Mouse (Mus musculus): Measurements from ENCODE around the gene Cyb5r4. TPM values are rescaled to one million over a fixed set of nuclear protein-coding genes. Genes with fewer than 3 reads are reported as not detected.

Gene Cyb5r4
- total and polyA plus RNA-seq, 3 experiments: 37.5 to 121 (median 80.6) TPM

DNA sequence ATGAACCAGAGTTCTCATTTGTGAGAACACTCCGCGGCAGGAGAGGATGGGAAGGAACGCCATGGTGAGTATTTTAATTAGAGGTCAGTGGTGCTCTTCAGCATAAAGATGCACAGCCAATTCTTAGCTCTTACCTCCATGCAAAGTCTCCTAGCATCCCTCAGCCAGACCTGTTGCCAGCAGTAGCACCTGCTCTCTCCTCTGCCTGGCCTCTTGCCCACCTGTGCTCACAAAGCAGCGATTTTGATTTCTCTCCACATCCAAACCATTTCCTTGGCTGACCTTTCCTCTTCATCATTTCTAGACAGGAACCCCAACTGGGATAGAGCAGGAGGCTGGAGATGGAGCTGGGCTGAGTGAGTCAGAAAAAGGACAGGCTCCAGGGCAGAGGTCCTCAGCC is 65.2 kb downstream of the Cyb5r4 start:
- dilution Hi-C loops (cut with MboI; ENCODE audit: extremely low pct_ligation_motif_present, extremely low pct_unique_long_range_greater_than_20kb, low sequenced_read_pairs): no loop called here
- no peak for DNase-seq (ENCODE audit: extremely low read depth)
- Histone ChIP-seq H3K4me1 (ENCODE audit: control insufficient read depth in 1 of 2, insufficient read depth in 2 of 2) (peaks cover 7 to 23% of the 10 kb centered on the region in 2 experiments; a peak in 3 of 4 replicates), H3K27me3 (replicated peaks) (no peaks in the 10 kb centered on the region), H3K36me3 (replicated peaks in 1 of 2; ENCODE audit: control insufficient read depth in 1 of 2, insufficient read depth in 1 of 2, low read length in 1 of 2) (no peaks in the 10 kb centered on the region), H3K79me2 (replicated peaks; ENCODE audit: control insufficient read depth, extremely low read depth, insufficient read depth, poor library complexity, severe bottlenecking) (no peaks in the 10 kb centered on the region), H3K9ac (ENCODE audit: insufficient read depth, low read depth) (no peak overlapping the region), H3K4me2 (ENCODE audit: insufficient read depth, low read depth, poor library complexity, severe bottlenecking) (no peak overlapping the region), H3K4me3 (replicated peaks in 1 of 3; ENCODE audit: low read depth in 2 of 3, low read length in 2 of 3, poor library complexity in 1 of 3) (no peak overlapping the region), H3K27ac (ENCODE audit: insufficient read depth, low read depth) (no peak overlapping the region), H3K9me3 (replicated peaks; ENCODE audit: low read length) (no peaks in the 10 kb centered on the region)
- in situ Hi-C loops (cut with MboI; ENCODE audit: low pct_ligation_motif_present, low pct_unique_long_range_greater_than_20kb, low sequenced_read_pairs): no loop called here
- TF ChIP-seq IRF4 (IDR thresholded peaks at IDR 0.05; ENCODE audit: low read depth, low read length) (no peak), TCF12 (IDR thresholded peaks at IDR 0.05; ENCODE audit: low read depth, low read length) (no peak), SIN3A (IDR thresholded peaks at IDR 0.05; ENCODE audit: low read length) (no peak), ELF1 (IDR thresholded peaks at IDR 0.05; ENCODE audit: low read depth, low read length) (no peak), PAX5 (IDR thresholded peaks at IDR 0.05; ENCODE audit: low read length) (no peak), RCOR1 (conservative IDR thresholded peaks at IDR 0.05; ENCODE audit: low read depth, low read length) (no peak), MAFK (IDR thresholded peaks at IDR 0.05; ENCODE audit: insufficient replicate concordance, low read length) (no peak), MEF2A (IDR thresholded peaks at IDR 0.05; ENCODE audit: borderline replicate concordance, low read depth, low read length) (no peak), HCFC1 (IDR thresholded peaks at IDR 0.05; ENCODE audit: low read depth, low read length) (no peak), CTCF (conservative IDR thresholded peaks at IDR 0.05 in 1 of 2, IDR thresholded peaks at IDR 0.05 in 1 of 2; ENCODE audit: low read depth in 2 of 2, low read length in 2 of 2) (no peak), CHD2 (IDR thresholded peaks at IDR 0.05; ENCODE audit: low read length) (no peak), MAZ (IDR thresholded peaks at IDR 0.05; ENCODE audit: low read depth, low read length) (no peak), ZMIZ1 (IDR thresholded peaks at IDR 0.05; ENCODE audit: low read depth, low read length) (no peak)

DNA sequence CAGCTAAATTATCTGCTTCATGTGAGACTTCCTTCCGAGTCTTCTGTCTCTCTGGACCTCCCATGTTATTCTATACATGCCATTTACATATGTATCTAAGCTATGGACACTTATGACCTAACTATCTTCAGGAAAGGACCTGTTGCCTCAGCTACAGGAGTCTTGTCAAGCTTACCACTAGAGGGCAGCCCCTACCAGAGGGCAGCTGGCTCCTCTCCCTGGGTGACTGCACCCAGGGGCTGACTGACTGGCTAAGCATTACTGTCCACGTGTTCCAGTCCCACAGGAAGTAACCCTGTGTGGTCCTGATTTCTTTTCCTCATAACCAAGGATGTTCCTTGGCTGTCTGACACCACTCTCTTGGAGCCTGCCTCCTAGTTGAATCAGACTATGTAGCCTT is 76.2 kb downstream of the Cyb5r4 start:
- Histone ChIP-seq H3K27me3 (replicated peaks) (no peaks in the 10 kb centered on the region), H3K79me2 (replicated peaks; ENCODE audit: control insufficient read depth, extremely low read depth, insufficient read depth, poor library complexity, severe bottlenecking) (no peaks in the 10 kb centered on the region), H3K4me3 (replicated peaks in 1 of 3; ENCODE audit: low read depth in 2 of 3, low read length in 2 of 3, poor library complexity in 1 of 3) (no peak overlapping the region), H3K4me2 (ENCODE audit: insufficient read depth, low read depth, poor library complexity, severe bottlenecking) (no peak overlapping the region), H3K27ac (ENCODE audit: insufficient read depth, low read depth) (no peak overlapping the region), H3K36me3 (replicated peaks in 1 of 2; ENCODE audit: control insufficient read depth in 1 of 2, insufficient read depth in 1 of 2, low read length in 1 of 2) (no peaks in the 10 kb centered on the region), H3K4me1 (ENCODE audit: control insufficient read depth in 1 of 2, insufficient read depth in 2 of 2) (no peaks in the 10 kb centered on the region), H3K9ac (ENCODE audit: insufficient read depth, low read depth) (no peak overlapping the region), H3K9me3 (replicated peaks; ENCODE audit: low read length) (no peaks in the 10 kb centered on the region)
- in situ Hi-C loops (cut with MboI; ENCODE audit: low pct_ligation_motif_present, low pct_unique_long_range_greater_than_20kb, low sequenced_read_pairs) (no loop called here), dilution Hi-C loops (cut with MboI; ENCODE audit: extremely low pct_ligation_motif_present, extremely low pct_unique_long_range_greater_than_20kb, low sequenced_read_pairs) (no loop called here)
- TF ChIP-seq EP300 (IDR thresholded peaks at IDR 0.05; ENCODE audit: low read length): no peak
- peak; percentile 71 for TF ChIP-seq RAD21 (IDR thresholded peaks at IDR 0.05; ENCODE audit: low read depth, low read length)
- TF ChIP-seq MXI1 (IDR thresholded peaks at IDR 0.05; ENCODE audit: low read depth, low read length): no peak
- no peak for TF ChIP-seq TCF12 (IDR thresholded peaks at IDR 0.05; ENCODE audit: low read depth, low read length)
- peak; percentile 44 to 70; a peak in 3 of 4 replicates for TF ChIP-seq CTCF (conservative IDR thresholded peaks at IDR 0.05 in 1 of 2, IDR thresholded peaks at IDR 0.05 in 1 of 2; ENCODE audit: low read depth in 2 of 2, low read length in 2 of 2)
- no peak for TF ChIP-seq POLR2AphosphoS2 (IDR thresholded peaks at IDR 0.05; ENCODE audit: low read depth, low read length)
- no peak for TF ChIP-seq JUN (IDR thresholded peaks at IDR 0.05; ENCODE audit: insufficient read depth, low read depth, low read length)
- peak; percentile 58 for TF ChIP-seq SMC3 (IDR thresholded peaks at IDR 0.05; ENCODE audit: low read depth, low read length)
- TF ChIP-seq ZMIZ1 (IDR thresholded peaks at IDR 0.05; ENCODE audit: low read depth, low read length): no peak
- DNase-seq (ENCODE audit: extremely low read depth): peak; percentile 49
